Mouse (Mus musculus) heart, postnatal 36 days (tissue): Measurements from ENCODE around the gene Stxbp2. TPM values are rescaled to one million over a fixed set of nuclear protein-coding genes. Genes with fewer than 3 reads are reported as not detected.

ENCODE experiments used
- DNase-seq, 2 experiments: peaks; one replicate each; pipeline ENCODE4 v3.0.0; 2021 to 2022
- intact Hi-C: fragments of 180-260 bp; cut with DNase I; formaldehyde crosslinking; loops from one replicate; pipeline ENCODE4 v1.15.1; 2025
- total RNA-seq, 2 experiments: library from RNA; stranded (reverse); gene quantifications; 2 replicates each; pipeline ENCODE4 v1.2.3; 2021

The Stxbp2 gene
- total RNA-seq, 2 experiments from 2014 or later = 4.4 to 6.4 TPM

DNA sequence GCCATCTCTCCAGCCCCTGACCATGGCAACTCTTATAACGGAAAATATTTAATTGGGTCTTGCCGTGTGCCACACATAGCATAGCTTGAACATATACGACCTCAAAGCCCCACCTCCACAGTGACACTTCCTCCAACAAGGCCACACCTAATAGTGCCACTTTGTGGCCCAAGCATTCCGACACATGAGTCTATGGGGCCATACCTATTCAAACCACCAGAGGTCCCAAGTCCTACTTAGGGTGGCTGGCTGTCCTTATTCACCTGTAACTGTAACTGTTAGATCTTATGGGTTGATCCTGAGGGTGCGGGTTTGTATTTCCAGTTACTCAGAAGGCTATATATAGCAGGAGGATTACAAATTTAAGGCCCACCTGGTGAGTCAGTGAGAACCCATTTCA is 2.7 kb upstream of the Stxbp2 start:
- intact Hi-C loops = loop anchor here (10.0 kb wide), 1 partner anchor 627 kb away; the partner anchor contains the start of genes Ctxn1 and Snapc2
- no peak for DNase-seq

- DNase-seq = no peak
- intact Hi-C loops = no loop called here
These were observed 722 bp downstream of the Stxbp2 start for GRCm38 (mm10) chr8:3631478-3631875.

DNA sequence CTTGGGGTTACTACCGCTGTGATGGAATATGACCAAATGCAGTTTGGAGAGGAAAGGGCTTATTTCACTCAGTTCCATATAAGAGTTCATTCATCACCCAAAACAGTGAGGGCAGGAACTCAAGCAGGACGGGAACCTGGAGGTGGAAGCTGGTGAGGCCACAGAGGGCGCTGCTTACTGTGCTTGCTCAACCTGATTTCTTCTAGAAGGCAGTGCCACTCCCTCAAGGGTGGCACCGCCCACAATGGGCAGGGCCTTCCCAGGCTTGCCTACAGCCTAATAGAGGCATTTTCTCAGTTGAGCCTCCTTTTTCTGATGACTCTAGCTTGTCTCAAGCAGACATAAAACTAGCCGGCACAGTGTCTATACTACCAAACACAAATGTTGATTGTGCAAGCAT is 15.0 kb downstream of the Stxbp2 start:
- peak in 1 of 2 experiments; percentile 30 for DNase-seq
- intact Hi-C loops = no loop called here

- intact Hi-C loops = no loop called here
These were observed 16.2 kb downstream of the Stxbp2 start for GRCm38 (mm10) chr8:3646824-3647531.

GRCm38 (mm10) chr8:3647561-3647960 is 16.8 kb downstream of the Stxbp2 start:
- intact Hi-C loops = no loop called here
- DNase-seq = no peak

More at GRCm38 (mm10) chr8:3646824-3647531, 16.2 kb downstream of the Stxbp2 start:
- no peak for DNase-seq

- intact Hi-C loops = no loop called here
- DNase-seq = no peak
These were observed 17.5 kb downstream of the Stxbp2 start for GRCm38 (mm10) chr8:3648268-3648667.

DNA sequence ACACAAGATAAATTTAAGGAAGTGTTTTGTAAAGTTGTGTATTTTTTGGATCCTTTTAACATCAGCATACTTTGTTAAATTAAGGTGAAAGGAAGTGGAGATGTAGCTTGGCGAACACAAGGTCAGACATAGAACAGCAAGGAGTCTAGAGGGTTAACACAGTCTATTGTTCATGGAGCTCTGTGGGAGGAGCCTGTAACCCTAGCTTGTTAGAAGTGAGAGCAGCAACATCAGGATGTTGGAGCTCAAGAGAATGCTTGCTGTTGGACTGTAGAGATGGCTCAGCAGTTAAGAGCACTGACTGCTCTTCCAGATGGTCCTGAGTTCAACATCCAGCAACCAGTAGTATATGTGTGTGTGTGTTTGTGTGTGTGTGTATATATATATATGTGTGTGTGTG is 18.2 kb downstream of the Stxbp2 start:
- no peak for DNase-seq
- intact Hi-C loops = no loop called here

DNA sequence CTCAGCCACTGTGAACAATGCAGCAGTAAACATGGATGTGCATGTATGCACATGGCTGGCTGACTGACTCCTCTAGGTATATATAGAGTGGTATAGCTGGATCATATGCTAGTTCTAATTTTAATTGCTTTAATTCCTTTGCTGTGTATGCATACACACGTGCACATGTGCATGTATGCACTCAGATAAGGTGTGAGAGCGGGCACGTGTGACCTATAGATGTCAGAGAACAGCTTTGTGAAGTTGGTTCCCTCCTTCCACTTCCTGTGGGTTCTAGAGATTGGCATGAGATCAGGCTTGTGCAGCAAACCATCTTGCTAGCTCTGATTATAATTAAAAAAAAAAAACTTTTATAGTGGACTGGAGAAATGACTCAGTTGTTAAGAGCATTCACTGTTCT is 22.1 kb downstream of the Stxbp2 start:
- intact Hi-C loops = no loop called here
- DNase-seq = no peak

- DNase-seq = no peak
- intact Hi-C loops = no loop called here
These were observed 24.2 kb downstream of the Stxbp2 start for GRCm38 (mm10) chr8:3654726-3655508.

DNA sequence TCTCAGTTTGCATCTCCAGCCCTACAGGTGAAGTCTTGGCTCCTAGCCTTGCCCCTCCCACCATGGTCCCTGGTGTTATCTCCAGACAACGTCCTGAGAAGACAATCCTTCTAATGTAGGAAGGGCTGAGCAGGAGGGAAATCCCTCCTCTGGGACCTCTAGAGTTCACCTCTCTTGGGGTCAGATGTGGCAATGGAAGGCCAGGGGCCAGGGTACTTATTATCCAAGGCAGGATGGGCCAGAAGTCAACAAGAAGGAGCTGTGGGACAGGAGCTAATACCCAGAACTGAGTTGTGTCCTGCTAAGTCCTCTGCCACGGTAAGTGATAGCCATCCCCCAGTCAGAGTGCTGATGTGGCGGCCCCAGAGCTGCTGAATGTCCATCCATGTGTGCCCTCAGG is 24.8 kb downstream of the Stxbp2 start, which contains the start of gene Retn:
Retn (plus strand) TSS at position 245 of the 400 bp plus-strand sequence.
- DNase-seq = no peak
- intact Hi-C loops = no loop called here

- intact Hi-C loops = no loop called here
- no peak for DNase-seq
These were observed 26.1 kb downstream of the Stxbp2 start for GRCm38 (mm10) chr8:3656725-3657381.

GRCm38 (mm10) chr8:3660889-3661288 is 30.1 kb downstream of the Stxbp2 start:
- DNase-seq = no peak
- intact Hi-C loops = no loop called here

GRCm38 (mm10) chr8:3664405-3664804 is 33.6 kb downstream of the Stxbp2 start:
- no peak for DNase-seq
- intact Hi-C loops = no loop called here

DNA sequence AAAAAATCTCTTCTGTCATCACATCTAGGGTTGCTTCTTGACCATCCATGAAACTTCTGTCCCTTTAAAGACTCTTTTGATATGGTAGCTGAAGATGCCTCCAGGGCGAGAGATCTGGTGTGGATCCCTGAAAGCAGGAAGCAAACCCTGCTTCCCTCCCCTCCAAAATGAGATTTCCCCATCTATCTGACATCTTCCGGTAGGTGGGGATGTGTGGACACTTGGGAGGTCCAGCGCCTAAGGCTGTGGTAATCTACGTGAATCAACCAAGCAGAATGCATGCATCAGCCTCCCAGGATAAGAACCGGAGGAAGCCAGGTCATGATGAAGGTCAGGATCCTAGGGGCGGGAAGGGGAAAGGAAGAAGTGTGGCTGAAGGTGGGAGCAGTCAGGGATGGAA is 34.8 kb downstream of the Stxbp2 start, which contains the start of gene Mcemp1:
Mcemp1 (plus strand) TSS at position 248 of the 400 bp plus-strand sequence.
- DNase-seq = no peak
- intact Hi-C loops = no loop called here

GRCm38 (mm10) chr8:3670388-3670787 is 39.6 kb downstream of the Stxbp2 start:
- intact Hi-C loops = loop anchor here (10.0 kb wide), 2 partner anchors 206 to 316 kb away; partner anchors contain the start of genes A430078G23Rik and Pex11g
- no peak for DNase-seq

GRCm38 (mm10) chr8:3671980-3672491 is 41.3 kb downstream of the Stxbp2 start, which contains the start of gene Fcor:
Fcor (minus strand) TSS chr8:3672362.
- intact Hi-C loops = loop anchor here (1.0 to 10.0 kb wide), 3 partner anchors 113 to 317 kb away; partner anchors contain the start of genes A430078G23Rik and Pex11g
- peak; percentile 85 to 86 for DNase-seq

GRCm38 (mm10) chr8:3674671-3675070 is 43.9 kb downstream of the Stxbp2 start:
- no peak for DNase-seq
- intact Hi-C loops = loop anchor here (5.0 to 10.0 kb wide), 3 partner anchors 172 to 320 kb away; partner anchors contain the start of genes A430078G23Rik, Mcoln1 and Pex11g

- intact Hi-C loops = loop anchor here (1.0 to 10.0 kb wide), 5 partner anchors 56 to 322 kb away; partner anchors contain the start of genes A430078G23Rik, Mcoln1, Pet100 and Pex11g
- DNase-seq = peak; percentile 94 to 95
These were observed 45.6 kb downstream of the Stxbp2 start, which contains the start of gene Trappc5 for GRCm38 (mm10) chr8:3676131-3676992. Trappc5 (plus strand) TSS chr8:3676299.

- intact Hi-C loops = loop anchor here (1.0 to 10.0 kb wide), 5 partner anchors 56 to 322 kb away; partner anchors contain the start of genes A430078G23Rik, Mcoln1, Pet100 and Pex11g
- peak in 1 of 2 experiments; percentile 11 for DNase-seq
These were observed 46.3 kb downstream of the Stxbp2 start for GRCm38 (mm10) chr8:3676993-3677579.
